Mouse (Mus musculus) monocyte, adult 59 days (primary cell): ENCODE measurements around the gene Spag17. TPM values are rescaled to one million over a fixed set of nuclear protein-coding genes. Genes with fewer than 3 reads are reported as not detected.

Experiments
- total RNA-seq, 2 experiments: library from RNA; stranded (reverse); gene quantifications; one replicate each; pipeline ENCODE4 v1.2.4; 2023

Spag17 gene
- not detected for total RNA-seq

GRCm38 (mm10) chr3:99885187-99885811 is at the start of gene Spag17:
Gene Spag17 (plus strand): TSS chr3:99885406.

GRCm38 (mm10) chr3:100162315-100163105 is 277.3 kb downstream of the Spag17 start, which contains the start of the genes Gdap2 and Wdr3:
Gene Gdap2 (plus strand): TSS chr3:100162381.
Gene Wdr3 (minus strand): TSS chr3:100162407.

